ENCODE assay signal across 11 mouse cellular contexts in genomic region chr4:132351401-132351800, GRCm38 (mm10). TPM values are rescaled to one million over a fixed set of nuclear protein-coding genes. Genes with fewer than 3 reads are reported as not detected.
DNase-seq lines count a peak whose midpoint lies in the region; ATAC-seq and TF ChIP-seq lines count a peak whose summit lies in the region.
"Had no signal": no experiment of that assay in that cellular context is flagged by ENCODE, and none has a peak within 500 bp of the region (broad histone marks: within the 10 kb centered on the region; RNA-seq: fewer than 3 reads in every experiment).

No protein-coding gene starts in this region.

- peak overlapping the region; percentile 91; the same call in 1 of the 2 replicates for H3K9ac ChIP-seq in kidney, embryonic 14.5 days (ENCODE audit: low read depth, low read length)
- H3K9ac ChIP-seq in ES-E14 (ENCODE audit: insufficient read depth, low read depth, low read length, poor library complexity, severe bottlenecking), result peak overlapping the region; percentile 97
- H3K9ac ChIP-seq in forebrain, embryonic 14.5 days (ENCODE audit: low read length), result 0 out of 2 replicates have a peak overlapping the region, but pooled peaks have one; percentile 82
- peak overlapping the region; percentile 88 for H3K9ac ChIP-seq in liver, embryonic 15.5 days

- peaks cover 7% of the 10 kb centered on the region for H3K4me1 ChIP-seq in kidney, embryonic 14.5 days (ENCODE audit: control insufficient read depth, insufficient read depth, low read length)
- H3K4me1 ChIP-seq in ES-E14 (ENCODE audit: control insufficient read depth in 2 of 2, insufficient read depth in 2 of 2, low read length in 2 of 2, poor library complexity in 1 of 2), result peaks cover 0 to 8% of the 10 kb centered on the region in 2 experiments; a peak in 2 of 4 replicates
- H3K4me1 ChIP-seq in forebrain, embryonic 14.5 days (ENCODE audit: control insufficient read depth, insufficient read depth, low read length), result peaks cover 7% of the 10 kb centered on the region; the same call in 1 of the 2 replicates
- peaks cover 59% of the 10 kb centered on the region for H3K4me1 ChIP-seq in liver, embryonic 15.5 days (replicated peaks)

- in situ Hi-C loops in ES-E14 (cut with MboI; ENCODE audit: low sequenced_read_pairs in 2 of 2, unreplicated experiment in 2 of 2), result no loop called here

- no peak for DNase-seq in kidney, postnatal 36 days
- no peak for DNase-seq in ES-E14 (ENCODE audit: low read depth, low spot score)
- DNase-seq in forebrain, embryonic 14.5 days (ENCODE audit: low spot score), result no peak
- DNase-seq in frontal cortex, postnatal 36 days (ENCODE audit: low spot score in 2 of 2), result no peak
- DNase-seq in layer of hippocampus, postnatal 14 days (ENCODE audit: low spot score in 2 of 2), result no peak
- no peak for DNase-seq in left cerebral cortex, adult 11 months (ENCODE audit: low spot score)
- DNase-seq: cerebellum, adult 9-10 months; thymus, postnatal 4 days had no signal

- peak overlapping the region; percentile 67 for H3K4me2 ChIP-seq in kidney, embryonic 14.5 days (replicated peaks; ENCODE audit: low read depth, low read length)
- peak overlapping the region; percentile 88 for H3K4me2 ChIP-seq in forebrain, embryonic 14.5 days (ENCODE audit: low read length)
- peak overlapping the region; percentile 81 for H3K4me2 ChIP-seq in liver, embryonic 15.5 days

- no peaks in the 10 kb centered on the region for H3K27me3 ChIP-seq in kidney, embryonic 14.5 days (ENCODE audit: control insufficient read depth, insufficient read depth, low read length)
- H3K27me3 ChIP-seq in forebrain, embryonic 14.5 days (replicated peaks; ENCODE audit: control insufficient read depth, insufficient read depth, low read length), result no peaks in the 10 kb centered on the region
- H3K27me3 ChIP-seq in liver, embryonic 15.5 days, result no peaks in the 10 kb centered on the region
- H3K27me3 ChIP-seq: Patski had no signal

- peak overlapping the region; percentile 83 for H3K4me3 ChIP-seq in kidney, embryonic 14.5 days (ENCODE audit: low read length)
- H3K4me3 ChIP-seq in ES-E14 (ENCODE audit: insufficient read depth in 1 of 2, low read depth in 1 of 2, low read length in 2 of 2, poor library complexity in 1 of 2, severe bottlenecking in 1 of 2), result peak overlapping the region in 1 of 2 experiments; percentile 89; a peak in 2 of 4 replicates
- H3K4me3 ChIP-seq in forebrain, embryonic 14.5 days (ENCODE audit: low read depth, low read length), result 0 out of 2 replicates have a peak overlapping the region, but pooled peaks have one; percentile 81
- H3K4me3 ChIP-seq in liver, embryonic 15.5 days (replicated peaks), result peak overlapping the region; percentile 82

- H3K9me3 ChIP-seq in kidney, embryonic 14.5 days (ENCODE audit: control insufficient read depth, low read length), result no peaks in the 10 kb centered on the region
- H3K9me3 ChIP-seq in ES-E14 (ENCODE audit: control insufficient read depth, insufficient read depth, low read depth, low read length), result no peaks in the 10 kb centered on the region
- H3K9me3 ChIP-seq in forebrain, embryonic 14.5 days (replicated peaks; ENCODE audit: control insufficient read depth, low read length), result no peaks in the 10 kb centered on the region
- no peaks in the 10 kb centered on the region for H3K9me3 ChIP-seq in liver, embryonic 15.5 days (replicated peaks)

- H3K36me3 ChIP-seq in kidney, embryonic 14.5 days (ENCODE audit: control insufficient read depth, insufficient read depth, low read length), result peaks cover 27% of the 10 kb centered on the region
- peaks cover 23% of the 10 kb centered on the region for H3K36me3 ChIP-seq in ES-E14 (ENCODE audit: control insufficient read depth, insufficient read depth, low read length, poor library complexity, severe bottlenecking)
- H3K36me3 ChIP-seq in forebrain, embryonic 14.5 days (ENCODE audit: control insufficient read depth, insufficient read depth, low read length), result peaks cover 11% of the 10 kb centered on the region; the same call in 1 of the 2 replicates
- H3K36me3 ChIP-seq in liver, embryonic 15.5 days (replicated peaks), result peaks cover 29% of the 10 kb centered on the region

- ATAC-seq in kidney, embryonic 14.5 days (ENCODE audit: low FRiP score, low TSS enrichment), result no peak
- ATAC-seq in forebrain, embryonic 14.5 days, result no peak
- no peak for ATAC-seq in liver, embryonic 15.5 days (ENCODE audit: insufficient read depth)
- ATAC-seq: Patski had no signal

- 0 out of 2 replicates have a peak overlapping the region, but pooled peaks have one; percentile 18 for H3K27ac ChIP-seq in kidney, embryonic 14.5 days (ENCODE audit: low read depth, low read length)
- H3K27ac ChIP-seq in ES-E14 (ENCODE audit: insufficient read depth, low read depth, low read length, poor library complexity, severe bottlenecking), result peak overlapping the region; percentile 96; the same call in 1 of the 2 replicates
- no peak overlapping the region for H3K27ac ChIP-seq in forebrain, embryonic 14.5 days (ENCODE audit: low read depth, low read length)
- H3K27ac ChIP-seq in liver, embryonic 15.5 days (replicated peaks), result peak overlapping the region; percentile 94

- WGBS in kidney, embryonic 14.5 days, result 57% methylated on average over 1 of the region's 1 CpGs
- 63% methylated on average over 1 of the region's 1 CpGs for WGBS in forebrain, embryonic 14.5 days
- 11% methylated on average over 1 of the region's 1 CpGs for WGBS in liver, embryonic 15.5 days (ENCODE audit: insufficient replicate concordance)

TF ChIP-seq in ES-E14, 5 proteins besides CTCF, POLR2A, EP300 and RAD21:
- TF ChIP-seq MAFK (IDR thresholded peaks at IDR 0.05; ENCODE audit: insufficient read depth, low read depth, low read length) (no peak), CHD2 (IDR thresholded peaks at IDR 0.05; ENCODE audit: low read depth, low read length) (0 out of 2 replicates have a peak, but pooled peaks have one; percentile 55)

RNA-seq across cellular contexts. Expression of gene Rcc1, which starts 2.0 kb away (rescaled TPM):
- 63.6 and 66.2 TPM in 2 replicates for polyA plus RNA-seq in kidney, embryonic 14.5 days (2014; fragmentation: Nextera tagmentation; extraction: Ambion mirVana)
- total RNA-seq in ES-E14 (2012; rRNA removed), result 107 and 117 TPM in 2 replicates
- 42.2 and 42.4 TPM in 2 replicates for polyA plus RNA-seq in forebrain, embryonic 14.5 days (2014; fragmentation: Nextera tagmentation; extraction: Ambion mirVana)
- polyA plus RNA-seq in liver, embryonic 15.5 days (2015; fragmentation: Nextera tagmentation; extraction: Ambion mirVana), result 48.0 and 54.5 TPM in 2 replicates
- 10 to 100 TPM; 12.5 to 13.0 TPM for total RNA-seq in layer of hippocampus, postnatal 14 days (2021)

RNA-seq across cellular contexts. Expression of gene Trnau1ap, which starts 22.1 kb away (rescaled TPM):
- 79.5 and 86.2 TPM in 2 replicates for polyA plus RNA-seq in kidney, embryonic 14.5 days (2014; fragmentation: Nextera tagmentation; extraction: Ambion mirVana)
- 48.6 and 61.8 TPM in 2 replicates for total RNA-seq in ES-E14 (2012; rRNA removed)
- polyA plus RNA-seq in forebrain, embryonic 14.5 days (2014; fragmentation: Nextera tagmentation; extraction: Ambion mirVana), result 87.3 and 97.9 TPM in 2 replicates
- polyA plus RNA-seq in liver, embryonic 15.5 days (2015; fragmentation: Nextera tagmentation; extraction: Ambion mirVana), result 28.7 and 34.2 TPM in 2 replicates
- 10 to 100 TPM; 19.3 to 22.3 TPM for total RNA-seq in layer of hippocampus, postnatal 14 days (2021)

RNA-seq across cellular contexts. Expression of gene Rab42, which starts 48.2 kb away (rescaled TPM):
- polyA plus RNA-seq in kidney, embryonic 14.5 days (2014; fragmentation: Nextera tagmentation; extraction: Ambion mirVana), result 2.4 and 3.5 TPM in 2 replicates
- 0.69 and 1.1 TPM in 2 replicates for total RNA-seq in ES-E14 (2012; rRNA removed)
- polyA plus RNA-seq in forebrain, embryonic 14.5 days (2014; fragmentation: Nextera tagmentation; extraction: Ambion mirVana), result 0.30 and 0.79 TPM in 2 replicates
- polyA plus RNA-seq in liver, embryonic 15.5 days (2015; fragmentation: Nextera tagmentation; extraction: Ambion mirVana), result 0.52 and 0.54 TPM in 2 replicates
- 1 to 10 TPM in 1 of 2 experiments, under 1 TPM in 1; 0.72 to 1.5 TPM for total RNA-seq in layer of hippocampus, postnatal 14 days (2021)
- polyA plus RNA-seq: Patski had no signal
